Mouse (Mus musculus): ENCODE measurements around the gene Colec11. TPM values are rescaled to one million over a fixed set of nuclear protein-coding genes. Genes with fewer than 3 reads are reported as not detected.

Gene Colec11
- total RNA-seq, 2 experiments from 2014 or later, result 0.60 to 0.62 TPM

DNA sequence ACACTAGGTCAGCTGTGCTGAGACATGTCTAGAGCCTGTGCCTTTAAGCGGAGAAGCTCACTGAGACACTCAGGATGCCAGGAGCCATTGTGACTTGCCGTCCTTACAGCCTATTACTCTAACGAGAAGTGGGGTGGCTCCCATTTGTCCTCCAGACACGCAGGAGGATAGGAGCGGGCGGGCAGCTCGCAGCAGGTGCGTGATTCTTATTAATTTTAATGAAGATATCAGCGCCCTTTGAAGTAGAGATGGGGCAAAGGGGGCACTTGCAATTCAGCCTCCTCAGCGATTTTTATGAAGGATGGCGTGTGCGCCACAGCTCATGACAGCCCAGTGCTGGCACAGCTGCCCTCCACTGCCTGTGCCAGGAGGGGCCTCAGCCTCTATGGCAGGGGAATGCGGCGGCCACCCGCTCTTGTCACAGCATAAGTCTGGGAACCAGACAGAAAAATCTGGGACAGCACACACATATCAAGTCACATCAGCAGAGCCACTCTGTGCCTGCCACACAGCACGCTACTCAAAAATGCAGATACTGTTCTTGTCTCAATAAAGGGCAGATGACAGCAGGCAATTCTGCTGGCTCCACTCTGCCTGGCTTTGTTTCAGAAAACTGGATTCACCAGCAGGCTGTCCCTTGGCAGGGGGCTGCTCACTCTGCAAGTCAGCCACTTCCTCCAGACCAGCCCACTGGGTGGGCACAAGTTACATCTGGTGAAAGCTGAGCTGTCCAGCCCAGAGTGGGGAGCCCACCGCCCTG lies 15.5 kb downstream of the Colec11 start:
- DNase-seq (ENCODE audit: low spot score in 2 of 2), result peak; percentile 45 to 67
- intact Hi-C loops (cut with DNase I), result no loop called here

DNA sequence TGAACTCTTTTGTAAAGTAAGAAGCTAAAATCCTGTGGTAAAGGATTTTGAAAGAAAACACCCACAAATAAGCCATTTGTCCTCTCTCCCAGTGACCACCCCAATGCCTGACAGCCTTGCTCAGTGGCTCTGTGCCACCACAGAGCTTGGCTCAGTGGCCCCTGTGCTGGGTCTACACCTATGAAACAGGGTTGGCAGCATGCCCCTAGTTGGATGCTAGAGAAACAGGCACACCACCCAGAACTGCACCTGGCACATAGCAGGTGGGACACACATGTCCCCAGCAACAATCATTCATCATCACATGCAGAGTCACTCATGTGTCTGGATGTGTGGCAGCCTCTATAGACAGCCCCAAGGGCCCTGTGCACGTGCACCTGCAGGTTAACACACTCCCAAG lies 19.7 kb downstream of the Colec11 start:
- DNase-seq (ENCODE audit: low spot score in 2 of 2), result no peak
- intact Hi-C loops (cut with DNase I), result no loop called here

- intact Hi-C loops (cut with DNase I), result no loop called here
- DNase-seq (ENCODE audit: low spot score in 2 of 2), result no peak
Observed at GRCm38 (mm10) chr12:28602259-28602658, 20.9 kb downstream of the Colec11 start.

DNA sequence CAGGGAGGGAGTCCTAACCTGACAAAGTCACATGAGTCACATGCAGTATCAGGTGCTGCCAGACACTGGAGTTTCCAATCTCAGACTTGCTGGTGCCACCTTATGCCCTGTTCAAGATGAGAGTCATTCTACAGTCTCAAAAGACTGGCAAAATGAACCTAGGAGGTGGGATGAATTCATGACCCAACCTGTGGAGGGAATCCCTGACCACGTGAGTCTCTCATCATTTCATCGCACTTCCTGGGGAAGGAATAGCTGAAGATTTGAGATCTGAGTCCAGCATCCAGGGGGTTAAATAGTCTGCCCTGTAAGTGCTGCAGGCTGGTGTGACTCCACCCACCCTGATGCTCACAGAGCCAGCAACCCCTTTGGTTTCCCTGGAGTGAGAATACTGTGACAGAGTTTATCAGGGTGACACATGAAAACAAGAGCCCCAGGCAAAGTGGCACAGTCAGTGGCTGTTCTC lies 24.6 kb downstream of the Colec11 start:
- no peak for DNase-seq (ENCODE audit: low spot score in 2 of 2)
- intact Hi-C loops (cut with DNase I), result no loop called here

GRCm38 (mm10) chr12:28598110-28598509 lies 25.1 kb downstream of the Colec11 start:
- intact Hi-C loops (cut with DNase I), result no loop called here
- DNase-seq (ENCODE audit: low spot score in 2 of 2), result no peak

DNA sequence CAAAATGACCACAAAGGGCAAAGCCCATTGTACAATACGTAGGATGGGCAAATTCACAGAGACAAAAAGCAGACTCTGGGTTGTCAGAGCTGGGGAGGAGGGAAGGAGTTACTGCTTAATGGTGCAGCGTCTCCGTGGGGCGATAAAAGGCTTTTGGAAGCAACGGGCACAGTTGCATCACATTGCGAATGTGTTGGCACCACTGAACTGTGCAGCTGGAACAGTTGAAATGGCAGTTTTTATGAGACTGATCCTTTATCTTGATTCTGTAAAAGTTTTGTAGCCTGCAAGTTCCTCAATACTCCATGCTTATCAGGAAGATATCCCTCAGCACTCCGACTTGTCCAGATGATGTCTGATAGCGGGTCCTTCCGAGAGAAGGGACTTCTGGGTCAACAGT lies 25.5 kb downstream of the Colec11 start:
- no peak for DNase-seq (ENCODE audit: low spot score in 2 of 2)
- intact Hi-C loops (cut with DNase I), result no loop called here

DNA sequence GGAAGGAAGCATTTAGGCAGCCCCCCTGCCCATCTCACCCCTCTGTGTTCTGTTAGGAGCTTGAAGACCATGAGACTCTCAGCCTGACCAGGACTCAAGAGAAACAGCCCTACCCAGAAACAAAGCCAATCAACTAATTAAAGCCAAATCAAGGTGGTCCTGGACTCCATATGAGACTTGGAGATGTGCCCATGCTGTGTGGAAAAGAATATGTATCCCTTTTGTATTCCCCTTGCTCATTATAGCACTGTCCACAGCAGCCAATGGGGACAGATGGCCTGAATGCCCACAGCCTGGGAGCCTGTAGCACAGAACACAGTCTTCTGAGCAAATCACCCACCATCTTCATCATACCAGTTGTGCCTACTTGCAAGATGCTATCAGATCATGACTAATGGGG lies 26.3 kb downstream of the Colec11 start:
- intact Hi-C loops (cut with DNase I), result no loop called here
- no peak for DNase-seq (ENCODE audit: low spot score in 2 of 2)

GRCm38 (mm10) chr12:28590428-28590827 lies 32.7 kb downstream of the Colec11 start:
- DNase-seq (ENCODE audit: low spot score in 2 of 2), result no peak
- intact Hi-C loops (cut with DNase I), result no loop called here

DNA sequence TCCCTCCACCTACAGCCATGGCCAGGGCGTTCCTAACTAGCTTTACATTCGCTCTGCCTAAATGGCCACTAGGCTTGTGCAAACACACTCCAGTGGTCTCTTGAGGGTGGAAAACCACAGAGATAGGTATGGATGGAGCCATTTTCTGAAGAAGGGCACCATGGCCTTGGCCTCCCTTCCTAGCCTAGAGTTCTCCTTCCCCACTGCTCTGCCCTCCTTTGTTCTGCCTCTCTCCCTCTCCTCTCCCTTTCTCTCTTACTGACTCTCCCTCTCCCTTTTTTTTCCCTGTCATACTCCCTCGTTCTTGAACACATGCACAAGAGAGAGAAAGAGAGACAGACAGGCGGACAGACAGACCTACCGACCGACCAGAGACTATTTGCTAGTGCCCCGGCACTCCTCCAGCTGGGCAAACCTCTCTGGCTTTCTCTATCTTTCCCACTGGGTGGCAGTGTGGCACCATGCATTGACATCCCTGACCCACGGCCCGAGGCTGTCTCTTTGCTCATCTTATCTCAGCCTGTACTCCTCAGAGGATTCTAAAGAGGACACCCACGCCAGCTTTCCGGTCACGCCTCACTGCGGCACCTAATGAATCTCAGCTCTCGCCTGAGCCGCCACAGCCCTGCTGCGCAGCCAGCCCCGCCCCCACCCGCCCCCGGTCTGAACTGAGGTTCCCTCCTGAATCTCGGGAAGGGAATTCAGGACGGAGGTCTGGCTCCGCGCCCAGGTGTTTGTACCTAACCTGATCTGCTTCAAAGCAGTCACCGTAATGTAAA lies 33.9 kb downstream of the Colec11 start:
- intact Hi-C loops (cut with DNase I), result loop anchor here (1.0 to 10.0 kb wide), 8 partner anchors 46 to 1278 kb away; partner anchors contain the start of gene Rps7
- DNase-seq (ENCODE audit: low spot score in 2 of 2), result peak; percentile 91 to 98

DNA sequence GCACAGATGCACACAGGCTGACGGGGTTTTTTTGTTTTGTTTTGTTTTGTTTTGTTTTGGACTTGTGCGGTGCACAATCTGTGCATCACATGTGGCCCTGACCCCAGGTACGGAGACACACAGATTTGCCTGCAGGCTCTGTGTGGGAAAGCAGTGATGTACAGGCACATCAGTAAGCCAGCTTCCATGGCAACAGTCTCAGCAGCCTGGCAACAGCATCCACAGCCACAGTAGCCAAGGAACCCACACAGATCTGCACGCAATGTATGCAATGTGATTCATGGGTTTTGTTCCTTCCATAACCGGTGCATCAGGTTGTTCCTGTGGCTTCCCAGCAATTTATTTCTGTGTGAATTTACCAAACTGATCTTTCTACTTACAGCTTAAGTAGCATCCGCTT lies 35.2 kb downstream of the Colec11 start:
- intact Hi-C loops (cut with DNase I), result loop anchor here (2.0 to 10.0 kb wide), 7 partner anchors 47 to 1279 kb away; partner anchors contain the start of gene Rps7
- DNase-seq (ENCODE audit: low spot score in 2 of 2), result peak; percentile 83 to 97

DNA sequence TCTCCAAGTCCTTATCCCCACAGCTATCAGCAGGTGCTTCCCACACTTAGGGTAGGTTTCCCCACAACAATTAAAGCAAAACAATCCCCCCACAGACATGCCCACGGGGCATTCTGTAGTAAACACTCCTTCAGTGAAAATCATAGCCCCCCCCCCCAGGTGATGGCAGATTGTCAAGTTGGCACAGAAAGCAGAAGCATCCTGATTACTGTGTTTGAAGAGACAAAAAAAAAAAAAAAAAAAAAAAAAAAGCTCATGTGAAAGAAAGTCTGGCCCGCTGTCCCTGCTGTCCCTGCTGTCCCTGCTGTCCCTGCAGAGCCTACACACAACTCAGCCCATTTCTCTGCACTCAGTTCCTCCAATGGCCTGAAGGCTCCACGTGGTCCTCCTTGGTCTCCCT lies 39.1 kb downstream of the Colec11 start:
- no peak for DNase-seq (ENCODE audit: low spot score in 2 of 2)
- intact Hi-C loops (cut with DNase I), result loop anchor here (10.0 kb wide), 3 partner anchors 541 to 951 kb away; no protein-coding TSS in a partner anchor

GRCm38 (mm10) chr12:28582423-28582822 lies 40.8 kb downstream of the Colec11 start, which contains the start of gene Allc:
Gene Allc, minus strand, starts transcription at chr12:28582523.
- intact Hi-C loops (cut with DNase I), result loop anchor here (10.0 kb wide), 3 partner anchors 542 to 952 kb away; no protein-coding TSS in a partner anchor
- DNase-seq (ENCODE audit: low spot score in 2 of 2), result no peak

GRCm38 (mm10) chr12:28579132-28579531 lies 44.0 kb downstream of the Colec11 start:
- intact Hi-C loops (cut with DNase I), result no loop called here
- DNase-seq (ENCODE audit: low spot score in 2 of 2), result no peak

DNA sequence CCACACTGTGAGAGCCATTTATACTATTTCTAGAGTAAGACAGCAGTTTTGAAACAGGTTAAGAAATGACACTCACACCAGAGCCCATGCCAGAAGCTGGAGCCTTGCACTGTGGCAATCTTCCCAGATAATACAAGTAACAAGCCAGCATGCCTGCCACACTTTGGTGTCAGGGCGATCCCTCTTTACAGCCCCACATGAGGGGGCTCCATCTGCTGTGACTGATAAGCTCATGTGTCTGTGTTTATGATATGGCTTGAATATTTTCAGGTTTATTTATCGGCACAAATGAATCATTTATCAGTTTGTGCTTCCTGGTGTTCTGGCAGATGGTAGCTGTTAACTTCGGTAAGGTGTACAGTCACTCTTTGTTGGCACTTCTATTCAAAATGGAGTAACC lies 45.0 kb downstream of the Colec11 start:
- peak in 1 of 2 experiments; percentile 27 for DNase-seq (ENCODE audit: low spot score in 2 of 2)
- intact Hi-C loops (cut with DNase I), result no loop called here

- peak in 1 of 2 experiments; percentile 24 for DNase-seq (ENCODE audit: low spot score in 2 of 2)
Observed at GRCm38 (mm10) chr12:28575366-28576070, 47.7 kb downstream of the Colec11 start.

GRCm38 (mm10) chr12:28572241-28572640 lies 50.9 kb downstream of the Colec11 start:
- intact Hi-C loops (cut with DNase I), result no loop called here
- no peak for DNase-seq (ENCODE audit: low spot score in 2 of 2)

More at GRCm38 (mm10) chr12:28575366-28576070, 47.7 kb downstream of the Colec11 start:
- intact Hi-C loops (cut with DNase I), result no loop called here

- no peak for DNase-seq (ENCODE audit: low spot score in 2 of 2)
- intact Hi-C loops (cut with DNase I), result no loop called here
Observed at GRCm38 (mm10) chr12:28552299-28552698, 70.9 kb downstream of the Colec11 start, which contains the start of gene Dcdc2c. Gene Dcdc2c, minus strand, starts transcription at chr12:28552399.

DNA sequence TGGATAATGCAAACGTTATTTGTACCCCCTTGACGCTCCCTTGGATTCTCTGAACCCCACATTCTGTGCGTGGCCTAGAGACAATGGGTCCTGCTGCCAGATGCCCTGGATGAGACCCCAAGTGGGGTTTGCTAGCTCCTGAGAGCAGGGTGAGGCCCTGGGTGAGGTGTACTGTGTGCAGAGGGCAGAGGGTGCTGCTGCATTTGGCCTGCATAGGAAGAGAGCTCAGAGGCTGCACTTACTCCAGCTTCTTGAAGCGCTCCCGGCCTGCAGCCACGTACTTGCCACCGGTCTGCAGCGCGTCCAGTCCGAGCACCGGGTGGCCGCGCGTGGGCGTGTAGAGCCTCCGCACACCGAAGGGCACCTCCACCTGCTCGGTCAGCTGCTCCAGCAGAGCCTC lies 71.4 kb downstream of the Colec11 start:
- intact Hi-C loops (cut with DNase I), result no loop called here
- no peak for DNase-seq (ENCODE audit: low spot score in 2 of 2)

DNA sequence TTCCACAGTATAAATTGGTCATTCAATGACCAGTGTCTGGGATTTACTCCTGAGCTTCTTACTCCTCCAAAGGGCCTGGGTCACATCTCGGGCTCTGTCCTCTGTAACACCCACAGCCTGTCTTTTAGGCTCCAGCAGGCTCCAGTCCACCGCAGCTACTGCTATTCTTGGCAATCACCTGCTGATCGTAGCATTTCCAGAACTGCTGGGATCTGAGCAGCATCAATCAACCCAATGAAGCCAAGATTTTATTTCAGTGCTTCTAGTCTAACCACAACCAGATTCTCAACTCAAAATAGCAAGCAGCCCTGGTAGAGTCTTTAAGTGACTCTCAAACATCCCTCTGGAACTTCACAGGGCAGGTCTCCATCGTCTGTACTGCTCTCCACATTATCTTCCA lies 74.3 kb downstream of the Colec11 start:
- intact Hi-C loops (cut with DNase I), result no loop called here

More for the DNA sequence above, 74.3 kb downstream of the Colec11 start:
- no peak for DNase-seq (ENCODE audit: low spot score in 2 of 2)

Measured in left cerebral cortex, postnatal 25 days (tissue).